Mouse (Mus musculus): Measurements from ENCODE around the gene Herc2. TPM values are rescaled to one million over a fixed set of nuclear protein-coding genes. Genes with fewer than 3 reads are reported as not detected.
"Not testable (repeated sequence)": the region's sequence is repeated elsewhere in the genome, so short reads cannot be mapped to it uniquely, and the experiment has no call there.

Herc2 gene
- polyA plus RNA-seq (2015; fragmentation: Nextera tagmentation; extraction: Ambion mirVana), result 21.4 and 22.3 TPM in 2 replicates

DNA sequence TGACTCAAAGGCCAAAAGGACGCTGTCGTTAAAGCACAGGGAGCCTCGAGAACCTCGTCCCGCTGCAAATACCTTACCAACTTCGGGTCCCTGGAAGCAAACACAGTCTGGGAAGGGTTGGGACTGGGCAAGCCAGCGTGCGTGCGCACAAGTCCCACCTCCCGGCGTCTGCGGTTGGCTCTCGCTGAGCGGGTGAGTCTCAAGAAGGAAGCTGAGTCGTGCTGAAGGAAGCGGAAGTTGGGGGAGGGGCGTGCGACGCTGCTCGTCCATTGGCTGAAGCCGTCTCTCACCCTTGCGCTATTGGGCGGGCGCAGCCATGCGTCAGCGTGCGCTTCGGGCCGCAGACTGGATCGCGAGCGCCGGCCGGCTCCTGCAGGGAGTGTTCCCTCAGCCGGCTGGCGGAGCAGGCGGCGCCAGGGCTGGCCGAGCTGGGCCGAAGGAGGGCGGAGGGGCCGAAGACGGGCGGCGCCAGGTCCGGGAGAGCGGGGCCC is at the start of gene Herc2:
Herc2 (plus strand) TSS at position 366 of the 491 bp plus-strand sequence.
- peak within 1 kb of the TSS; percentile 74 for H3K9ac ChIP-seq
- no peaks in the 10 kb centered on the region for H3K9me3 ChIP-seq
- H3K4me2 ChIP-seq, result peak within 1 kb of the TSS; percentile 63
- H3K4me1 ChIP-seq, result peaks cover 9% of the 10 kb centered on the region
- under 1% methylated on average over 40 of the region's 47 CpGs for WGBS
- H3K27me3 ChIP-seq, result no peaks in the 10 kb centered on the region
- H3K27ac ChIP-seq, result peak within 1 kb of the TSS; percentile 87
- H3K36me3 ChIP-seq, result no peaks in the 10 kb centered on the region
- H3K4me3 ChIP-seq, result peak within 1 kb of the TSS; percentile 71
- peak; percentile 100 for ATAC-seq (ENCODE audit: borderline replicate concordance, extremely low read depth, low FRiP score, low TSS enrichment)

DNA sequence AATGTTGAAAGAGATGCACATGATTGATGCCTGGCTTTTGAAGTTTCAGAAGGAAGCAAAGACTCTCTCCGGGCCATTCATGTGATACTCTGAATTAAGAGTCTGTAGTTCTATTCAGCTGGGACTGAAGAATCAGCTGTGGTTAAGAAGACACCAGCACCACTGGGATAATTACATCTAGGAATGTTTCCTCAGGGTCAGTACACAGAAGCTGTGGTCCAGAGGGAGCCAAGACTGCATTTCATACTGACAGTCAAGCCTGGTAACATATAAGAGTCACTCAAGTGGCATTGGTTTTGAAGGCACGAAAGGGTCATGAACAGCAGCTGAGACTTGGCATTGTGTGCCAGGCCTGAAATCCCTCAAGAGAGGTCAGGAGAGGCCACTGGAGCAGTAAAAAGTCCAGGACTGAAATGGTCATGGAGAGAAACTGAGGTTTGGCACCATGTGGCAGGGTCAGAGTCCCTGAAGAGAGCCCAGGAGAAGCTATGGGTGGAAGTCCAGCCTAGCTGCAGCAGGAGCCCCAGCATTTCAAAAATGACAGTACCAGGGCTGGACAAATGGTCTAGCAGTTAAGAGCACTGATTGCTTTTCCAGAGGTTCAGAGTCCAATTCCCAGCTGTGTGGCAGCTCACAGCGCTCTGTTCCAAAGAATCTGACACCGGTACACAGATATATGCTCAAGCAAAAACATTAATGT is 39.5 kb upstream of the Herc2 start:
- H3K9me3 ChIP-seq, result no peaks in the 10 kb centered on the region
- H3K4me3 ChIP-seq, result no peak overlapping the region
- H3K27ac ChIP-seq, result no peak overlapping the region
- no peak overlapping the region for H3K9ac ChIP-seq
- H3K4me2 ChIP-seq, result no peak overlapping the region
- ATAC-seq (ENCODE audit: borderline replicate concordance, extremely low read depth, low FRiP score, low TSS enrichment), result peak; percentile 19; the same call in 1 of the 2 replicates
- no peaks in the 10 kb centered on the region for H3K4me1 ChIP-seq
- no peaks in the 10 kb centered on the region for H3K27me3 ChIP-seq
- 64% methylated on average over 4 of the region's 4 CpGs for WGBS
- H3K36me3 ChIP-seq, result no peaks in the 10 kb centered on the region

DNA sequence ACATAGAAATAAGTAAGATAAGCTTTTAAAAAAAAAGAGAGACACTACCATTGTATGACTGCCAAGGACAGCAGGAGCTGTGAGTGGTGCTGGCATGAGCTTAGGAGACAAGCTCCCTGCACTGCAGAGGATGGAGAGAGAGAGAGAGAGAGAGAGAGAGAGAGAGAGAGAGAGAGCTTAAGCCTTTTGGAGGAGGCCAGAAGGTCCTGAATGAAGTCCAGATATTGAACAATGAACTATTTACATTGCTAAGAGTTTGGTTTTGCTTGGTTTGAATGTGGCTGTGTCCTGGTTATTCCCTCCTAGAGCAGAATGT is 39.0 kb upstream of the Herc2 start:
- no peak overlapping the region for H3K9ac ChIP-seq
- no peaks in the 10 kb centered on the region for H3K36me3 ChIP-seq
- H3K4me2 ChIP-seq, result no peak overlapping the region
- no peak overlapping the region for H3K27ac ChIP-seq
- no peak overlapping the region for H3K4me3 ChIP-seq
- H3K9me3 ChIP-seq, result no peaks in the 10 kb centered on the region
- no peaks in the 10 kb centered on the region for H3K4me1 ChIP-seq
- no peaks in the 10 kb centered on the region for H3K27me3 ChIP-seq
- ATAC-seq (ENCODE audit: borderline replicate concordance, extremely low read depth, low FRiP score, low TSS enrichment), result peak; percentile 52; the same call in 1 of the 2 replicates

DNA sequence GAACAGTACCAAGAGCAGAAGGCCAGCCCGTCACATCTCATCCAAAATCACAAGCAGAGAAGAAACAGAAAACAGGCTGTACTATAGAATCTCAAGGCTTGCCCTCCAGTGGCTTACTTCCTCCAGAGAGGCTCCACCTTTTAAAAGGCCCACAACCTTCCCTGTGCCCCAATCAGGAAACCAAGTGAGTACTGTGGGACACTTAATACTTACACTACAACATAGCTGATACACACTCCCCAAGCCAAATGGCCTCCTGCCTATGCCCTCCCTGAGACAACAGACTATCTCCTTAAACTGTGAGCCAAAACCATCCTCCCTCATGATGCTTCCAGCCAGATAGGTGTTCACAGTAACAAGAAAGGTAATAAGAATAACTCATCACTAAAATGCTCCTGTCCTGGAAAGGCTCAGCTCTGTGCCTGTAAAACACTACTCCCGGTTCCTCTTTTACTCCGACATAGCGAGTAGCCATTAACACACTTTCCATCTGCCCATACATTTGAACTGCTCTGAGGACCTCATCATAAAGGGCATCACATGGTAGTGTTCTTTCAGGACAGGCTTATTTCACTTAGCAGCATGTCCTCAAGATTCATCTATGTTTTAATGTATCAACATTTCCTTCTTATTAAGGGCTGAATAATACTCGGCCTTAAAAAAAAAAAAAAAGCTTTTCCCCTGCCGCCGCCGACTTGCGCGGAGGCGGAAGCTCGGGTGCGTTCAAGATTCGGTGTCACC is 36.6 kb upstream of the Herc2 start:
- WGBS, result 98% methylated on average over 14 of the region's 14 CpGs
- ATAC-seq (ENCODE audit: borderline replicate concordance, extremely low read depth, low FRiP score, low TSS enrichment), result no peak
- H3K9me3 ChIP-seq, result no peaks in the 10 kb centered on the region

DNA sequence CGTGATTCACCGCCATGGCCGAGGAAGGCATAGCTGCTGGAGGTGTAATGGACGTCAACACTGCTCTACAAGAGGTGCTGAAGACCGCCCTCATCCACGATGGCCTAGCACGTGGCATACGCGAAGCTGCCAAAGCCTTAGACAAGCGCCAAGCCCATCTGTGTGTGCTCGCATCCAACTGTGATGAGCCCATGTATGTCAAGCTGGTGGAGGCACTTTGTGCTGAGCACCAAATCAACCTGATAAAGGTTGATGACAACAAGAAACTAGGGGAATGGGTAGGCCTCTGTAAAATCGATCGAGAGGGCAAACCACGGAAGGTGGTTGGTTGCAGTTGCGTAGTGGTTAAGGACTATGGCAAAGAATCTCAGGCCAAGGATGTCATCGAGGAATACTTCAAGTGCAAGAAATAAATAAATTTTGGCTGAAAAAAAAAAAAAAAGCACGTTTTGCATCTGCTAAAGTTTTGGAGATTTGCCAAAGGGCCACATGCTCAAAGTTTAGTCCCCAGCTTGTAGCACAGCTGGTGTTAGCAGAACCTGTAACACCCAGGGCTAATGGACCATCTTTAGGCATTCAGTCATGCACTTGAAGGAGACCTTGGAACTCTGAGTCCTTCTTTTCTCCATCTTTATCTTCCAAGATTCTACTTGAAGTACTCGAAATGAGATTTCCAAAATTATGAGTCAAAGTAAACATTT is 35.8 kb upstream of the Herc2 start:
- not testable (repeated sequence) for H3K9me3 ChIP-seq; ATAC-seq (ENCODE audit: borderline replicate concordance, extremely low read depth, low FRiP score, low TSS enrichment)
- WGBS, result 74% methylated on average over 7 of the region's 18 CpGs

More for the DNA sequence above, 36.6 kb upstream of the Herc2 start:
- Histone ChIP-seq H3K27ac (no peak overlapping the region), H3K4me1 (0 out of 2 replicates have a peak, but pooled peaks cover 5% of the 10 kb centered on the region), H3K27me3 (no peaks in the 10 kb centered on the region), H3K4me3 (no peak overlapping the region), H3K36me3 (no peaks in the 10 kb centered on the region), H3K4me2 (no peak overlapping the region), H3K9ac (no peak overlapping the region)

DNA sequence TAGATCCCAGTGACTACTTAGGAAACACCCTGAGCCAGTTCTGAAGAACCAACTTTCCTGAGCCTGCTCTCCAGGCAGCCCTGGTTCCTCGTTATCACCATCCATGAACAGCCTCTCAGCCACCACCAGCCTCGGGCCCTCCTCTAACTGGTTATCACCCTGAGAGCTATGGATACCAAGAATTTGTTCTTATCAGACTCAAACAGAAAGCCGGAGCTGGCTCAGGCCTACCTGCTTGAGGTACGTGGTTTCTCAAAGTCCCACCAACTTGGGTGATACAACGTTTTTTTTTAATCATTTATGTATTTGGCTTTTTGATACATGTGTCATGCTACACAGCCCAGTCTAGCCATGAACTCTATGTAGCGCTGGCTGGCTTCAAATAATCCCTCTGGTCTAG is 34.8 kb upstream of the Herc2 start:
- WGBS, result 68% methylated on average over 6 of the region's 6 CpGs

More for the DNA sequence above, 35.8 kb upstream of the Herc2 start:
- not testable (repeated sequence) for H3K9ac ChIP-seq, H3K4me3 ChIP-seq, H3K36me3 ChIP-seq, H3K27me3 ChIP-seq, H3K27ac ChIP-seq, H3K4me2 ChIP-seq
- peaks cover 11% of the 10 kb centered on the region for H3K4me1 ChIP-seq

DNA sequence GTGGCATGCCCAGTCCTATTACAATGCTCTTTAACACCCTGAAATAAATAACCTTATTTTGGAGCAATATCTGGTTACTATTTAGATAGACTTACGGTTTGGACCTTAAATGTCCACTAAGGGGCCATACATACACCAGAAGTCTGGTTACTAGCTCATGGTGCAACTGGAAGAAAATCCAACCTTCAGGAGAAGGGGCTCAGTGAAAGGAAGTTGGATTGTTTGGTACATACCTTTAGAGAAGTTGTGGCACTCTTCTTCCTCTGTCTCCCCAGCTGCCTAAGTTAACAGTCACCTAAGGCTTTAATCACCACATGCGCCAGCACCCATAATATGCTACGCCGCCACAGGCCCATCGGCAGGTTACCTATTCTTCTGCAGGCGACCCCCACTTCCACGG is 34.2 kb upstream of the Herc2 start:
- no peaks in the 10 kb centered on the region for H3K36me3 ChIP-seq
- ATAC-seq (ENCODE audit: borderline replicate concordance, extremely low read depth, low FRiP score, low TSS enrichment), result no peak
- peaks cover 11% of the 10 kb centered on the region for H3K4me1 ChIP-seq
- H3K9me3 ChIP-seq, result no peaks in the 10 kb centered on the region
- no peak overlapping the region for H3K27ac ChIP-seq
- 94% methylated on average over 7 of the region's 7 CpGs for WGBS
- H3K9ac ChIP-seq, result no peak overlapping the region
- no peaks in the 10 kb centered on the region for H3K27me3 ChIP-seq
- no peak overlapping the region for H3K4me3 ChIP-seq
- no peak overlapping the region for H3K4me2 ChIP-seq

More for the DNA sequence above, 34.8 kb upstream of the Herc2 start:
- H3K27ac ChIP-seq, result no peak overlapping the region
- peaks cover 11% of the 10 kb centered on the region for H3K4me1 ChIP-seq
- no peak overlapping the region for H3K4me2 ChIP-seq
- H3K36me3 ChIP-seq, result no peaks in the 10 kb centered on the region
- ATAC-seq (ENCODE audit: borderline replicate concordance, extremely low read depth, low FRiP score, low TSS enrichment), result no peak
- no peak overlapping the region for H3K4me3 ChIP-seq
- H3K9me3 ChIP-seq, result no peaks in the 10 kb centered on the region
- no peaks in the 10 kb centered on the region for H3K27me3 ChIP-seq
- no peak overlapping the region for H3K9ac ChIP-seq

DNA sequence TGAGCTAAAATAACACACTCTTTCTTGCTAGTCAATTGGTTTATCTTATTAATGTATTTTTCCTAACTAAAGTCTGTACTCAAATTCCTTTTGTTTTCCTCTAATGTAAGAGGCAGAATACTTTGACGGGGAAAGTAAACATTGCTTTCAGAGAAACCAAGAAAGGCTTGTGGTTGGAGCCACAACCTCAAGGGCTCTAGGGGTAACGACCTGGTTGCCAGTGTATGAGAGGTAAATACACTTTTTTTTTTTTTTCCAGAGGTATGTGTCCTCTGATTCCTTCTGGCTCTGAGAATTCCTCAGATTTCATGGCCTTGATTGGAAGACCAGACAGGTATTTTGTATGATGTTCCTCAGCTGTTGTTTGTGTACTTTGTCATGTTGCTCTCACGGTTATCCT is 32.2 kb upstream of the Herc2 start:
- no peak overlapping the region for H3K4me3 ChIP-seq
- 42% methylated on average over 3 of the region's 3 CpGs for WGBS
- no peak overlapping the region for H3K9ac ChIP-seq
- H3K36me3 ChIP-seq, result no peaks in the 10 kb centered on the region
- peaks cover 11% of the 10 kb centered on the region for H3K4me1 ChIP-seq
- no peaks in the 10 kb centered on the region for H3K9me3 ChIP-seq
- no peak overlapping the region for H3K27ac ChIP-seq
- no peaks in the 10 kb centered on the region for H3K27me3 ChIP-seq
- no peak overlapping the region for H3K4me2 ChIP-seq
- no peak for ATAC-seq (ENCODE audit: borderline replicate concordance, extremely low read depth, low FRiP score, low TSS enrichment)

DNA sequence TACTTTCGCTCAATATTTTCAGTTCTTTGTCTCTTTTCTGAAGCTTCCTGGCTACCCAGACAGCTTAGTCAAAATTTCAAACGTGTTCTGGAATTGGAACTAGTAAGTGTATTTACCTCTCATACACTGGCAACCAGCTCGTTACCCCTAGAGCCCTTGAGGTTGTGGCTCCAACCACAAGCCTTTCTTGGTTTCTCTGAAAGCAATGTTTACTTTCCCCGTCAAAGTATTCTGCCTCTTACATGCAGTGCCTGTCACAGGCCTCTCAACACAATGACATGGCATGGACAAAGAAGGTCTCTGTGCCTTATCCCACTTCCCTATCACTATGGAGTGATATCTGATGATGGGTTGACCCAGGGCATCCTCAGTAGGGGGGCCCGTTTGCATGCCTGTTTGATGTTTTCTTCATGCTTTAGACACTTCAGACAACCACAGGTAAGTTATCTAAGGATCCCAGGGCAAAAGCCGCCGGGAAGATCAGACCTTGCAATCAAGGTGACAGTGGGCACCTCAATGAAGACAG is 31.5 kb upstream of the Herc2 start:
- 35% methylated on average over 7 of the region's 7 CpGs for WGBS

DNA sequence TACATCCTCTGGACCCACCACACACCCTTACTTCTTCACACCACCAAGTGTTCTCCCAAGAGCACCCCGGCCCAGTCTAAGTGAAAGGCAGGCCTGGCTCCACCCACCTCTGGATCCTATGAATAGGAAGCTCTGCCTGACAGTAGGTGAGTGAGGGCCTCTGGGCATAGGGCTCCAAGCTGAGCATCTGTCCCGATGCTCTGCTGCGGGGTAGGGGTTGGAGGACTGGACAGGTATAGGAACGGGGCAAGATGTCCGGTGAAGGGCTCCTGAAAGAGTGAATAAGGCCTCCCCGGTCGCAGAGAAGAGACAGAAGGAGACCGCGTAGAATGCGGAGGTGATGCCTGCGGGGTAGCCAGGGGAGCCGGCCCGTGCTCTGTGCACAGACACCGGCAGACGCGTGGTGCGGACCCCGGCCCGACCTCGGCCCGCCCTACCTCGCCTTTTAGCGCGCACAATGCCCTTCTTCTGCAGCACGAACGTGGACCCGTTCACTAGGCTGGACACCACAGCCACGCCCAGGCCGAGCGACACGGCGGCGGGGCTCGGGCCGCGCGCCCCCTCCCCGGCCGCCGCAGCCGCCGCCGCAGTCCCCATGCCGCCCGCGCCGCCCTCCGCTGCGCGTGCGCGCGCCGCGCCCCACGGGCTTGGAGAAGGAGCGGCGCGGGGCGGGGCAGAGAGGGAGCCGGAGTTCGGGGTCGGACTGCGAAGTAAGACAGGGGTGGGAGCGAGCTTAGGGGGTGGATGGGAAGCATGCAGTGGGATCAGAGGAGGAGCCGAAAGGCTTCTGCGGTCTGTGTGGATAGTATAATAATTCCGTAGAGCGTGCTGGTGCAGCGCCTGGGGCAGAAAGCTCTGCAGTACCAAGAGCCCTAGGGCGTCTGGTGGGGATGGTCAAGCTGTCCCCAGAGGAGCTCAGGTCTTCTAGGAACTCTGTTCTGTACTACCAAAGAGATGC is 30.7 kb upstream of the Herc2 start:
- Histone ChIP-seq H3K4me3 (peak overlapping the region; percentile 68), H3K4me1 (peaks cover 11% of the 10 kb centered on the region), H3K27me3 (no peaks in the 10 kb centered on the region), H3K36me3 (no peaks in the 10 kb centered on the region), H3K4me2 (peak overlapping the region; percentile 77), H3K27ac (peak overlapping the region; percentile 66), H3K9me3 (no peaks in the 10 kb centered on the region), H3K9ac (peak overlapping the region; percentile 75)
- ATAC-seq (ENCODE audit: borderline replicate concordance, extremely low read depth, low FRiP score, low TSS enrichment), result peak; percentile 95
- WGBS, result 2% methylated on average over 68 of the region's 71 CpGs

More for the DNA sequence above, 31.5 kb upstream of the Herc2 start:
- Histone ChIP-seq H3K9me3 (no peaks in the 10 kb centered on the region), H3K4me3 (peak overlapping the region; percentile 68), H3K36me3 (no peaks in the 10 kb centered on the region), H3K27ac (0 out of 2 replicates have a peak overlapping the region, but pooled peaks have one; percentile 66), H3K4me1 (peaks cover 11% of the 10 kb centered on the region), H3K27me3 (no peaks in the 10 kb centered on the region), H3K9ac (peak overlapping the region; percentile 75), H3K4me2 (peak overlapping the region; percentile 77)
- no peak for ATAC-seq (ENCODE audit: borderline replicate concordance, extremely low read depth, low FRiP score, low TSS enrichment)

DNA sequence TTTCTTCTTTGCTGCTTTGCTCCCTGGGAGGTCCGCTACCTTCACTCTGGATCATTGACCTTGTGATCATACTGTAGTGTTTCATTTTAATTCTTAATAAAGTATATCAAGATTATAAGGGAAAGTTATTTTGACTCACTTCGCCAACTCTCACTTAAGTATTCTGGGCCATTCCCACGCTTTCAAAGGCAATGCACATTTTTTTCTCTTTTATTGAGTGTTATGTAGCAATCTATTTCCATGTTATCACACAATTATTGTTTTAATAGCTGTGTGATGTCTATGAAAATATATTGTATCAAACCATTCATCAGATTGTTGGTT is 30.1 kb upstream of the Herc2 start, which contains the start of gene Nipa1:
Nipa1 (minus strand) TSS at position 25 of the 324 bp plus-strand sequence.
- WGBS, result 34% methylated on average over 3 of the region's 3 CpGs
- Histone ChIP-seq H3K27me3 (no peaks in the 10 kb centered on the region), H3K36me3 (no peaks in the 10 kb centered on the region), H3K9me3 (no peaks in the 10 kb centered on the region), H3K4me3 (peak within 1 kb of the TSS; percentile 68), H3K27ac (peak within 1 kb of the TSS; percentile 66), H3K4me1 (peaks cover 11% of the 10 kb centered on the region), H3K4me2 (peak within 1 kb of the TSS; percentile 77), H3K9ac (peak within 1 kb of the TSS; percentile 75)
- no peak for ATAC-seq (ENCODE audit: borderline replicate concordance, extremely low read depth, low FRiP score, low TSS enrichment)

Data from lung, embryonic 15.5 days (tissue).